Mouse (Mus musculus): ENCODE measurements around the gene Borcs7. TPM values are rescaled to one million over a fixed set of nuclear protein-coding genes. Genes with fewer than 3 reads are reported as not detected.

The Borcs7 gene
- polyA plus RNA-seq, 1 experiment from 2014 or later, result 26.7 TPM

DNA sequence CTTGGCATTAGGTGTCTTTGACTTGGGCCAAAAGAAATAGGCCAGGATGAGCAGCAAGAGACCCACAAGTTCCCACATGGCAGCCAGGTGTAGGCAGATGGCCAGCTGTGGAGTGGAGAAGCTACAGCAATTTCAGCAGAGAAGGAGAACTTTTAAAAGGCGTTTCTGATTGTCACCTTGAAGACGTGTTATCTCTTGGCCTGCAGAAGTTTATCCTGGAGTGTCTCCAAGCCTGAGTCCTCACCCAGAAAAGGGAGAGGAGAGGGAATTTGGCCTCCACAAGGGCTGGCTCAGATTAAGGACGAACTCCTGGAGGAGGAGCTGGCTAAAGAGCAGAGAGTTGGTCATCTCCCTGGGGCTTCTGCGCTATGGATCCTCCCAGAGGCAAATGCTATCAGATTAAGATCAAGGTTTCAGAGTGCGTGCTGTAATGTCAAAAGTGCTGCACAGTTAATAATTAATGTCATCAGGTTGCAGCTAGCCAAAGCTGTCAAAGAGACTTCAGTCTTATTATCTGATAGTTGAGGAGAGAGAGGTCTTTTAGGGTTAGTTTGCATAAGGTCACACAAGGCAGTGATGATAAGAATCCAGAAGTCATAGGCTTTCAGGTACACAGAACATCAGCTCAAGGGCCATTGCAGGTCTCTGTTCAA is 16.8 kb upstream of the Borcs7 start, which contains the start of gene Cyp17a1:
Gene Cyp17a1, minus strand, starts transcription at position 407 of the 653 bp plus-strand sequence.
- no peak for ATAC-seq
- Histone ChIP-seq H3K4me2 (ENCODE audit: low read length) (no peak within 1 kb of the TSS), H3K4me3 (ENCODE audit: low read length) (no peak within 1 kb of the TSS), H3K9me3 (ENCODE audit: control insufficient read depth, low read length) (no peaks in the 10 kb centered on the region), H3K4me1 (ENCODE audit: control insufficient read depth, insufficient read depth, low read depth, low read length) (no peaks in the 10 kb centered on the region), H3K36me3 (ENCODE audit: control insufficient read depth, insufficient read depth, low read length) (no peaks in the 10 kb centered on the region), H3K9ac (ENCODE audit: low read depth, low read length) (no peak within 1 kb of the TSS), H3K27ac (ENCODE audit: low read depth, low read length) (no peak within 1 kb of the TSS), H3K27me3 (replicated peaks; ENCODE audit: control insufficient read depth, insufficient read depth, low read length) (0 out of 2 replicates have a peak, but pooled peaks cover 3% of the 10 kb centered on the region)
- 63% methylated on average over 5 of the region's 5 CpGs for WGBS

DNA sequence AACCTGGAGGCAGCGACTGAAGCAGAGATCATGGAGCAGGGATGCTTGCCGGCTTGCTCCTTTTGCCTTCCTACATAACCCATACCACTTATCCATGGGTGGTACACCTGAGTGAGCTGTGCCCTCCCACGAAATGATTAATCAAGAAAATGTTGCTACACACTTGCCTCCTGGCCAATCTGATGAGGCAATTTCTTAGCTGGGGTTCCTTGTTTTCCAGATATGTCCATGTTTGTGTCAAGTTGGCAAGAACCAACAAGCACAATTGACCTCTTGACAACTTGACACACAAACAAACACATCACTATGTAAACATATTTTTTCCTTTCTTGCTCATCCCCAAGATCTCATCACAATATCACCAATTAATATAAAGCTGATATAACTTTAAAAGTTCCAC is 14.1 kb upstream of the Borcs7 start:
- Histone ChIP-seq H3K4me3 (ENCODE audit: low read length) (no peak overlapping the region), H3K36me3 (ENCODE audit: control insufficient read depth, insufficient read depth, low read length) (no peaks in the 10 kb centered on the region), H3K27ac (ENCODE audit: low read depth, low read length) (no peak overlapping the region), H3K4me1 (ENCODE audit: control insufficient read depth, insufficient read depth, low read depth, low read length) (no peaks in the 10 kb centered on the region), H3K27me3 (replicated peaks; ENCODE audit: control insufficient read depth, insufficient read depth, low read length) (no peaks in the 10 kb centered on the region), H3K4me2 (ENCODE audit: low read length) (no peak overlapping the region), H3K9me3 (ENCODE audit: control insufficient read depth, low read length) (no peaks in the 10 kb centered on the region), H3K9ac (ENCODE audit: low read depth, low read length) (no peak overlapping the region)
- 88% methylated on average over 3 of the region's 3 CpGs for WGBS
- no peak for ATAC-seq

DNA sequence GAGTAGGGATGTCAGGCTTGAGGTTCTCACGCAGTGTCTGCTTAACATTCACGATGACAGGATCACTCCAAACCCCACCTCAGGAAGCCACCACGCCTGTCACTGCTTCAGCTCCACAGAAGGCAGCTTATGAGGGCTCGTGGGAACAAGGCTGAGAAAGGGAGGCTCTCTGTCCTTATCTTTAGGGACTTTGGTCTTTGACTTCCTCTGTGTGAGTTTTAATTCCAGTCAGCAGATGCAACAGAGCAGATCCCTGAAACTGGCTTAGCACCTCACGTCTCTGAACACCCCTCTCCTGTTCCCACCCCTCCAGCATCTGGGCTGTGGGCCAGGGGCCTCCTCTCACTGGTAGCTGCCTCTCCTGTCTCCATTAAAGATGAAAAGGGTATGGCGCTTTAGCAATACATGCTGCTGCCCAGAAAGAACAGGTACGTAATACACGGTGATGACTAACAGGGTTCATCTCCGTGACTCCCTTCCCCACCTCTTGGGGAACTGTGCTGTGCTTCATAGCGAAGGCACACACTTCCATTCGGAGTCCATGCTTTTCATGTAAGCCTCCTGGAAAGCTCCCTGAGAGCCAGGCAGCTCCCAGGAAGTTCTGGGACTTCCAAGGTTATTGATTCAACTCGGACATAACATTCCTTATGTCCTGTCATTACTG is 9.9 kb upstream of the Borcs7 start:
- no peaks in the 10 kb centered on the region for H3K9me3 ChIP-seq (ENCODE audit: control insufficient read depth, low read length)
- H3K4me2 ChIP-seq (ENCODE audit: low read length), result no peak overlapping the region
- no peak overlapping the region for H3K9ac ChIP-seq (ENCODE audit: low read depth, low read length)
- no peak overlapping the region for H3K27ac ChIP-seq (ENCODE audit: low read depth, low read length)
- H3K4me1 ChIP-seq (ENCODE audit: control insufficient read depth, insufficient read depth, low read depth, low read length), result no peaks in the 10 kb centered on the region
- no peak for ATAC-seq
- H3K36me3 ChIP-seq (ENCODE audit: control insufficient read depth, insufficient read depth, low read length), result no peaks in the 10 kb centered on the region
- WGBS, result 70% methylated on average over 12 of the region's 12 CpGs
- no peaks in the 10 kb centered on the region for H3K27me3 ChIP-seq (replicated peaks; ENCODE audit: control insufficient read depth, insufficient read depth, low read length)
- H3K4me3 ChIP-seq (ENCODE audit: low read length), result no peak overlapping the region

DNA sequence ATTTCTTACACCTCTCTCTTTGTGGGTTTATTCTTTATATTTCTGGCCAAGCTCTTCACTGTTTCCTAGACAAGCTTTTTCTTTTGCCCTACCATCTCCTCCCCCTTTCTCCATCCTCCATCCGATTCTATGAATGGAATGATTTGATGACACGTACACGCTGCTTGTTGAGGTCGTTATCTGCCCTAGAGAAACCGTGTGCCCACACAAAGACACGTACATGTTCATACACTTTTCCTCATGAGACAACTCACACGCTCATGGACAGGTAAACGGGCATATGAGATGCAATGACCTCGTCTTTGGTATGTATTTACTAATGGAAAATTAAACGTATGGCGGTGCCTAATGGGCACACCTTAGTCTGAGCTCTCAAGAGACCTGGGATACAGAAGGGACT is 681 bp downstream of the Borcs7 start:
- no peaks in the 10 kb centered on the region for H3K9me3 ChIP-seq (ENCODE audit: control insufficient read depth, low read length)
- peak overlapping the region; percentile 94 for H3K9ac ChIP-seq (ENCODE audit: low read depth, low read length)
- H3K27me3 ChIP-seq (replicated peaks; ENCODE audit: control insufficient read depth, insufficient read depth, low read length), result no peaks in the 10 kb centered on the region
- H3K4me1 ChIP-seq (ENCODE audit: control insufficient read depth, insufficient read depth, low read depth, low read length), result peaks cover 10% of the 10 kb centered on the region
- peak overlapping the region; percentile 92 for H3K27ac ChIP-seq (ENCODE audit: low read depth, low read length)
- WGBS, result 65% methylated on average over 11 of the region's 11 CpGs
- H3K4me3 ChIP-seq (ENCODE audit: low read length), result peak overlapping the region; percentile 69
- H3K36me3 ChIP-seq (ENCODE audit: control insufficient read depth, insufficient read depth, low read length), result 0 out of 2 replicates have a peak, but pooled peaks cover 3% of the 10 kb centered on the region
- peak overlapping the region; percentile 56 for H3K4me2 ChIP-seq (ENCODE audit: low read length)
- ATAC-seq, result peak; percentile 31; the same call in 1 of the 2 replicates

DNA sequence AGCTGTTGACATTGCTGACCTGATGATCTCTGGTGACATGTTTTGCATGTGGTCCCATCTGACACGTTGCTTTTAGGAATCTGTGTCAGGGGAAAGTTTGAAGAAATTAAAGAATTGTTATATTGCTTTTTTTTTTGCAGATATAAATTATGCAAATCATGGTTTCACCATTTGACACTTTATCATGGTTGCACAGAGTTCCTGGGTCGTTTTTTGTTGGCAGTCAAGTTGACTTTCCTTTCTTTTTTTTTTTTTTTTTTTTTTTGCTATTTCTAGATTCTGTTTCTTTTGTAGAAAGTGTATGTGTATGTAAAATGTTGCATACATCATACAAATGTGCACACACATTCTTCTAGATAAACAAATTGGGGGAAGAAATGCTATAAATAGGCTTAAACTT is 1.4 kb downstream of the Borcs7 start:
- Histone ChIP-seq H3K36me3 (ENCODE audit: control insufficient read depth, insufficient read depth, low read length) (0 out of 2 replicates have a peak, but pooled peaks cover 3% of the 10 kb centered on the region), H3K4me2 (ENCODE audit: low read length) (peak overlapping the region; percentile 56; the same call in 1 of the 2 replicates), H3K4me3 (ENCODE audit: low read length) (no peak overlapping the region), H3K9ac (ENCODE audit: low read depth, low read length) (no peak overlapping the region), H3K27ac (ENCODE audit: low read depth, low read length) (no peak overlapping the region), H3K4me1 (ENCODE audit: control insufficient read depth, insufficient read depth, low read depth, low read length) (peaks cover 10% of the 10 kb centered on the region), H3K9me3 (ENCODE audit: control insufficient read depth, low read length) (no peaks in the 10 kb centered on the region), H3K27me3 (replicated peaks; ENCODE audit: control insufficient read depth, insufficient read depth, low read length) (no peaks in the 10 kb centered on the region)
- no peak for ATAC-seq
- 73% methylated on average over 2 of the region's 2 CpGs for WGBS

DNA sequence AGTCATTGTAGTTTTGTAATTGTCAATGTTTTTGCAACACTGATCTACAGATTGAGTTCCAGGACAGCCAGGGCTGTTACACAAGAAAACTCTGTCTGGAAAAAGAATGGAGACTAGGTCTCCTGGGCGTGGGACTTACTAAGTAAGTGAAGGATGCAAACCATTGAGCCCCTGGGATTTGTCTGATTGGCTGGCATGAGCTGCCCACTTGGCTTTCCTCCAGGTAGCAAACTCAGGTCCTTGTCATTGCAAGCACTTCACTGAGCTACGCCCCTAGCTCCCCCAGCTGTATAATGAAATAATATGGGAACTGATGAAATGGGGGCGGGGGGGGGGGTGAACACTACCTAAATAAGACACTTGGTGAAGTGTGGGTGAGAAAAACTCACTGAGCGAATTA is 3.4 kb downstream of the Borcs7 start:
- H3K4me1 ChIP-seq (ENCODE audit: control insufficient read depth, insufficient read depth, low read depth, low read length), result peaks cover 10% of the 10 kb centered on the region
- no peak overlapping the region for H3K4me2 ChIP-seq (ENCODE audit: low read length)
- no peaks in the 10 kb centered on the region for H3K27me3 ChIP-seq (replicated peaks; ENCODE audit: control insufficient read depth, insufficient read depth, low read length)
- no peak overlapping the region for H3K4me3 ChIP-seq (ENCODE audit: low read length)
- no peak for ATAC-seq
- no peak overlapping the region for H3K9ac ChIP-seq (ENCODE audit: low read depth, low read length)
- WGBS, result 80% methylated on average over 4 of the region's 4 CpGs
- 0 out of 2 replicates have a peak, but pooled peaks cover 3% of the 10 kb centered on the region for H3K36me3 ChIP-seq (ENCODE audit: control insufficient read depth, insufficient read depth, low read length)
- H3K27ac ChIP-seq (ENCODE audit: low read depth, low read length), result no peak overlapping the region
- H3K9me3 ChIP-seq (ENCODE audit: control insufficient read depth, low read length), result no peaks in the 10 kb centered on the region

DNA sequence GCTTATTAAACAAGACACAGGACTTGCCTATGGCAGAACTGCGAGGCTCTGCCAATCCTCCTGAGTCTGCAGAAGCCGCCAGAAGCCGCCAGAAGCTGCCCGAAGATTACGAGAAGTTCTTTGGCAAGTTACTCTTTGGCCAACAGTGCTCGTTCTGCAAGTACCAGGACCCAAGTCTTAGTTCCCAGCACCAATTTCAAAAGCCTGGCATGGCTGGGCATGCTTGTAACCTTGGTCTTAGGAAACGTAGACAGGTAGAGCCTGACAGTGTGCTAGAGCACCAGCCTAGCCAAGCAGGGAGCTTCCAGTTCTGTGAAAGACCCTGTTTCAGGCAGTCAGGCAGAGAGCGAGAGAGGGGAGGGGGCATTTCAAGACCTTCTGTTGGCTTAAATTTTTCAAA is 6.8 kb downstream of the Borcs7 start:
- WGBS, result 97% methylated on average over 8 of the region's 8 CpGs
- Histone ChIP-seq H3K9ac (ENCODE audit: low read depth, low read length) (no peak overlapping the region), H3K4me3 (ENCODE audit: low read length) (no peak overlapping the region), H3K9me3 (ENCODE audit: control insufficient read depth, low read length) (no peaks in the 10 kb centered on the region), H3K36me3 (ENCODE audit: control insufficient read depth, insufficient read depth, low read length) (0 out of 2 replicates have a peak, but pooled peaks cover 3% of the 10 kb centered on the region), H3K27ac (ENCODE audit: low read depth, low read length) (no peak overlapping the region), H3K27me3 (replicated peaks; ENCODE audit: control insufficient read depth, insufficient read depth, low read length) (no peaks in the 10 kb centered on the region), H3K4me1 (ENCODE audit: control insufficient read depth, insufficient read depth, low read depth, low read length) (no peaks in the 10 kb centered on the region), H3K4me2 (ENCODE audit: low read length) (no peak overlapping the region)
- ATAC-seq, result no peak

DNA sequence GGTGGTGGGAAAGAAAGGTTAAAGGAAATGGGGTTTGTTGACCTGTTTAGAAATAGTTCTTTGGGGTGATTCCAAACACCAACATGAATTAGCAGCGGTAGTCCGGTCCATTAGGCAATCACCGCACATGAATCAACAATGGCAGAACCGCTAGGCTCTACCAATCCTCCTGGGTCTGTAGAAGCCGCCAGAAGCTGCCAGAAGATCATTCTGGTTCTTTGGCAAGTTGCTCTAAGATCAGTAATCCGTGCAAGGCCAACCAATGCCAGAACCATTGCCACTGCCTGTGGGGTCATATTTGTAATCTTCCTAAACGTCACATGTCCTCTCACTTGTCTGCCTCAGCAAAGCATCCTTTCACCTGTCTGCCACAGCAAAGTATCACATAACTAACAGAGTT is 7.2 kb downstream of the Borcs7 start:
- 77% methylated on average over 7 of the region's 7 CpGs for WGBS
- H3K27me3 ChIP-seq (replicated peaks; ENCODE audit: control insufficient read depth, insufficient read depth, low read length), result no peaks in the 10 kb centered on the region
- ATAC-seq, result no peak
- H3K9ac ChIP-seq (ENCODE audit: low read depth, low read length), result no peak overlapping the region
- no peaks in the 10 kb centered on the region for H3K4me1 ChIP-seq (ENCODE audit: control insufficient read depth, insufficient read depth, low read depth, low read length)
- no peak overlapping the region for H3K4me3 ChIP-seq (ENCODE audit: low read length)
- no peak overlapping the region for H3K27ac ChIP-seq (ENCODE audit: low read depth, low read length)
- H3K36me3 ChIP-seq (ENCODE audit: control insufficient read depth, insufficient read depth, low read length), result 0 out of 2 replicates have a peak, but pooled peaks cover 3% of the 10 kb centered on the region
- H3K9me3 ChIP-seq (ENCODE audit: control insufficient read depth, low read length), result no peaks in the 10 kb centered on the region
- H3K4me2 ChIP-seq (ENCODE audit: low read length), result no peak overlapping the region

DNA sequence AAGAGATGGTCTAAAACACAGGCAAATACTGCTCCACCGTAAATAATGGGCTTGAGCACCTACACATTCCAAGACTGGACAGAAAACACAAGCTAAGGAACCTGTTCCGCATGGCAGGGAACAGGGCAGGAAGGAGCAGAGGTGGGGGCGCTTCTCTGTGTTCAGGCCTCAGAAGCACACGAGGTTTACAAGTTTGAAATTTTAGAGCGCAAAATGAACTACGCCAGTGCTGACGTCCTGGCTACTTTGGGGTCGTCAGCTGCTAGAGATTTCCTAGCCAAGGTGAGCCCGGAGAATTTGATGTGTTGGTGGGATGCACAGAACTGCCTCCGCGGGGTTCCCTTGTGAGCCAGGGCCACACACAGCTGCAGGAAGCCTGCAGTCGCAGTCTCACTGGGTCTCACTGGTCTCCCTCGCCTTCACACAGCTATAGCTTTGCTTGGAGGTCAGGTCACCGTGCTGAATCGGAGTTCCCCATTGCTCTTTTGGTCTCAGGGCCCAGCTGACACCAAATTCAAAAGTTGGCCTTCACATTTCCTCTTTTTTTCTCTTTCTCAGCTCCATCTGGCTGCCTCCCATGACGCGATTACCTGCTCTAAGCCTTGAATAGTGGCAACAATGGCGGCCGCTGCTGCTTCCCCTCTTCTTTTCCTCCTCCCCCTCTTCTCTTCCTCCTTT is 8.3 kb downstream of the Borcs7 start:
- no peaks in the 10 kb centered on the region for H3K27me3 ChIP-seq (replicated peaks; ENCODE audit: control insufficient read depth, insufficient read depth, low read length)
- H3K9me3 ChIP-seq (ENCODE audit: control insufficient read depth, low read length), result no peaks in the 10 kb centered on the region
- no peak overlapping the region for H3K27ac ChIP-seq (ENCODE audit: low read depth, low read length)
- 0 out of 2 replicates have a peak, but pooled peaks cover 3% of the 10 kb centered on the region for H3K36me3 ChIP-seq (ENCODE audit: control insufficient read depth, insufficient read depth, low read length)
- ATAC-seq, result no peak
- H3K4me1 ChIP-seq (ENCODE audit: control insufficient read depth, insufficient read depth, low read depth, low read length), result no peaks in the 10 kb centered on the region
- H3K4me3 ChIP-seq (ENCODE audit: low read length), result no peak overlapping the region
- H3K4me2 ChIP-seq (ENCODE audit: low read length), result no peak overlapping the region
- H3K9ac ChIP-seq (ENCODE audit: low read depth, low read length), result no peak overlapping the region
- 53% methylated on average over 19 of the region's 19 CpGs for WGBS
